Mouse (Mus musculus) ovary, postnatal 14 days (tissue): Measurements from ENCODE around the gene Gnptab.
"Not testable (repeated sequence)": the region's sequence is repeated elsewhere in the genome, so short reads cannot be mapped to it uniquely, and the experiment has no call there.

Source experiments
- DNase-seq: peaks from one replicate; pipeline ENCODE4 v3.0.0; 2022; ENCODE audit warnings: low spot score

Gnptab gene

DNA sequence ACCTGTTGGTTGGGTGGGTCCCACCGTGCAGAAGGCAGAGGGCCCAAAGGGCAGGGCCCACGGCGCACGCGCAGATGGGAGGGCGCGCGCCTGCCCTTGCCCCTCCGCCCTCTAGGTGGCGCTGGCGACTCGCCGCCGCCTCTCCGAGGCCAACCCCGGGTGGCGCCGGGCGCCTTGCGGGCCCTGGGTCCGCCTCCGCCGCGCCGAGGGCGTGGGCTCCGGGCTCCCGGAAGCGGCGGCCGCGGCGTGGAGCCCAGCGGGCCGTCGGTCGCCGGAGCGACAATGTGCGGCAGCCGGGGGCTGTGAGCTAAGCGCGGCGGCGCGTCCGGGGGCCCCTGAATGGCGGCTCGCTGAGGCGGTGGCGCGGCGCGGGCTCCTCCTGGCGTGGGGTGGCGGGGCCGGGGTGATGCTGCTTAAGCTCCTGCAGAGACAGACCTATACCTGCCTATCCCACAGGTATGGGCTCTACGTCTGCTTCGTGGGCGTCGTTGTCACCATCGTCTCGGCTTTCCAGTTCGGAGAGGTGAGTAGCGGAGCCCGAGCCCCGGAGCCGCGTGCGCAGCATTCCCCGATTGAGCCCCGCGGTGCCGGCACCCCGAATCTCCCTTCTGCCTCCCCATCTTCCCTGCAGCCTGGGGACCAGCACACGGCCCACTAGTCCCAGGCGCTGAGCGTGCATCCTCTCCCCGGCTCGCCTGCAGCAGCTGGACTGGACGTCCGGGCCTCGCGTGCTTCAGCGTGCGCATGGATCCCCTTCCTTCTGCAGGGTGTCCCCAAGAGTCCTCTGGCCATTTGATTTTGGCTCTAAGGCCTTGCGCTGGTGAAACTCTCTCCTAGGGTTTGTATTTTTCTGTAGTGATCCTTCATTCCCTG, at the start of gene Gnptab, which contains the start of gene Dram1:
Gene Gnptab, plus strand, starts transcription at position 120 of the 873 bp plus-strand sequence.
Gene Dram1, minus strand, starts transcription at position 68 of the 873 bp plus-strand sequence.
- DNase-seq = peak; percentile 94

DNA sequence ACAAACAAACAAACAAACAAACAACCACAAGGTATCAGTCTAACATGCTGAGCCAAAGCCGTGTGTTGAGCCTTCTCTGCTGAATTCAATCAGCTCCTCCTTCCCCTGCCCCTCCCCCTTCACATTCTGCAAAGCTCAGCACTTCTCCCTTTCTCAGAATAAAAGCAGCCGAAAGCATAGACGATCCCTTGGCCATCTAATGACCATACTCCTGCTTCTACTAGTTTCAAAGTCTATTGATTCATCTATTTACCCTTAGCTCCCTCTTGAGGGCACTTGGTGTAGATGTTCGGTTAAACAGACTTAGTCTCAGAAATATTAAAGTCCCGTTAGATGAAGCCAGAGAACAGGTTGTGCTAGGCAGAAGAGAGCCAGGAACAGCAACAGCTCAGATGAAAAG, 48.2 kb upstream of the Gnptab start:
- DNase-seq = no peak

DNA sequence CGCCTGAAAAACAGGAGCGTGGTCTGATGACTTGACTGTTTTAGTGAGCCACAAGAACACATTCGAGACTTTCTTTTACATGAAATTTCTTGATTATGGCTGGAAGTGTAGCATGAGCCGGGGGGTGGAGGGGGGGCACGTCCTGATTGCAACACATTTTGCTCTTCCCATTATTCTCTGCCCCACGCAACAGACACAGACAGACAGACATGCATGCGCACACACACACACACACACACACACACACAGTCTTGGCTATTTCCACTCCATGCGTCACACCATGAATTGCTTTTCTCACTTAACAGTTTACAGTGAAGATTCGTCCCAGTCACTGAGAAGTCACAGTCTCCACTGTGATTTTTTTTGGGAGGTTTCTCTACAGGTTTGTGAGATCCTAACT, 38.3 kb upstream of the Gnptab start:
- DNase-seq = no peak

DNA sequence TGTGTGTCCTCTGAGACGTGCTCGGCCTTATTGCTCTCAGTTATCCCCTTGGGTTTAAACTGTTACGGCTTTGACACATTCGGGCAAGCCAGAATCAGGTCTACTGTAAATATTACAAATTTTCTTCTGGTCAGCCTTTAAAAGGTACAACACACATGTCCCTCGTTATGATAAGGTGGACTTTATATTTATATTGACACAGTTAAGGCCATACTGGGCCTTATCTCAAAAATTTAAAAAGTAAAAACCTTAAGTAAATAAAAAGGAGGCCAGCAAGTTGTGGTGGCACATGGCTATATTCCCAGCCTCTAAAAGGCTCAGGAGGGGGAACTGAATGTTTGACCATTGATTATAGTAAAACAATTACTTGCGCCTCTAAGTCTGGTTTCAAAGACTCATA, 37.6 kb upstream of the Gnptab start:
- no peak for DNase-seq

DNA sequence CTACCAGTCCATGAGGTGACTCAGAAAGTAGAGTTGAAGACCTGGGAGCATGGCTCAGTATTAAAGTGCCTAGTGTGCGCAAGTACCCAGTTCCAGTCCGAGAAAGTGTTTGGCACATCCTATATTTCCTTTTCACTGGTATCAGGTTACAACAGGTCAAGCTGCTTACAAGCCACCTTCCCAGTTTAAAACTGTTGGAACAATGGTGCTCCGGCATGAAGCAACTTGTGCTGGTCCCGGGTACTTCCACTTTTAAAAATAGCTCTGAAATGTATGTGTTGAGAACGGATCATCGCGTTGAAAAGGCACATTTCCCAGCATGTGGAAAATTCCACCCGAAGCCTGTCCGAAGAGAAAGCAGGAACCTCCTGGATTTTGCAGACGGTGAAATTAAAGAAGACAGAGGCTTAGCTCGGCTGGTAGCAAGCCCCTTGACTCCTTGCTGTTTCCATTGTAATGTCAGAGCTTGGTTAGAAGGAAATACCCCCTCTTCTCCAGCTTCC, 33.0 kb upstream of the Gnptab start:
- DNase-seq = no peak

DNA sequence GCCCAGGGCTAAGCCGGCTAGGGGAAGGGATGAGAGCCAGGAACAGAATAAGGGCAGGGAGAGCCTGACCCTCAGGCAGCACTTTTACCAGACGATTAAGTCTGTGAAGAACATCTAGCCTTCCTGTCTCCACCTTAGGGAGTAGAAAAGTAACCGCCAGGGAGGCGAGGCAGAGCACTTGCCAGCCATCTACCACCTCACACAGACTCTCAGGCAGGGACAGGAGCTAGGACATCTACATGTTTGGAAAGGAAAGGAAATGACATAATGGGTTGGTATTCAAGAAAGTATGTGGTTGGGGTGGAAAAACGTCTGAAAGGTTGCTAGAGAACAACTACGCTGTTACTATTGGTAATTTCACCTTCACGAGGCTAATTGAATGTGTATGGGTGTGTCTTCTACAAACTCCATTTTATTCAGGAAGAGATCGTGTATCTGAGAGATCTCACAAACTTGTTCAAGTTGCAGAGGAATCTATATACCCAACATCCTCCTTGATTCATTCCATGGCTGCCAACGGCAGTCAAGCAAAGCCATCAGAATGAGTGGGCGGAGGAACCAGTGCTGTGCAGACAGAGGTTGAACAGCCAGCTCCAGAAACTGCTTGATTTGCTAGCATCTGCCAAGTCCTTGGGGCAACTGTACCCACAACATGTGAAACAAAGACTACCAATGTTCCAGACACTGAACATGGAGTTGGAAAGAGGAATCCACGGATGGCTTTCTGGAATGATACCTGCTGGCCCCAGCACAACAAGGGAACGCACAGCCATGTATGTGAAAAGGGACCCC, 32.3 kb upstream of the Gnptab start:
- DNase-seq = no peak

DNA sequence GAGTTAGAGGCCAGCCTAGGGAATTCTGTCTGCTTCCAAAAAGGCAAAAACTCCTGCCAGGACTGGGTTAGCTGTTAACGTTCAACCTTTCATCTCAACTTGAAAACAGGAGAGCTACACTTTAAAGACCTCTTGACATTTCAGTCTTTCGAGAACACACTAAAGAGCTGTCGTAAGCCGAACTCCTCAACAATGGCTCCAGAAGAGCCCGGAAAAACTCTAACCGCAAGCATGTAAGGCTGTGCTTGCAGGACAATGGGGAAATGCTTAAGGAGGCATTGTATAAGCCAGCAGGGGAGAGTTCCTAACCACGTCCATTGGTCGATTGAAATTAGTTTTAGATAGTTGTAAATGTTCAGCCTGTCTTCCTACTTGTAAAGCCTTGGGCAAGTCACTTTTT, 29.1 kb upstream of the Gnptab start:
- DNase-seq = no peak

DNA sequence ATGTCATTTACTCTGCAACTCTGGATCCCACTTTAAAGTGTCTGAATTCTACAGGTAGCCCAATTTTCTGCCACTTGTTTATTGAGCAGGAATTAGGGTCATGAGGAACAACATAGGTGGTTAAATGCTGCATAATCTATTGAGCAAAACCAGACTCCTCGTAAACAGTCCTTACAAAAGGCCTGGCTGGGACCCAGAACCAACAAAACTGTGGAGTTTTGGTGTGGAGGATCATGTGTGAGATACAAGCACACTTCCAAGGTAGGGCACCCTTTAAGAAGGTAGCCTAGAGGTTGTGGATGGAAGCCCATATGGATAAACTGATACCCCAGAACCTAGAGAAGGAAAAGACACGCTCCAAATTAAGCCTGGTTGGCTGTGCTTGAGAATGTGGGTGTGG, 28.2 kb upstream of the Gnptab start:
- DNase-seq = no peak

DNA sequence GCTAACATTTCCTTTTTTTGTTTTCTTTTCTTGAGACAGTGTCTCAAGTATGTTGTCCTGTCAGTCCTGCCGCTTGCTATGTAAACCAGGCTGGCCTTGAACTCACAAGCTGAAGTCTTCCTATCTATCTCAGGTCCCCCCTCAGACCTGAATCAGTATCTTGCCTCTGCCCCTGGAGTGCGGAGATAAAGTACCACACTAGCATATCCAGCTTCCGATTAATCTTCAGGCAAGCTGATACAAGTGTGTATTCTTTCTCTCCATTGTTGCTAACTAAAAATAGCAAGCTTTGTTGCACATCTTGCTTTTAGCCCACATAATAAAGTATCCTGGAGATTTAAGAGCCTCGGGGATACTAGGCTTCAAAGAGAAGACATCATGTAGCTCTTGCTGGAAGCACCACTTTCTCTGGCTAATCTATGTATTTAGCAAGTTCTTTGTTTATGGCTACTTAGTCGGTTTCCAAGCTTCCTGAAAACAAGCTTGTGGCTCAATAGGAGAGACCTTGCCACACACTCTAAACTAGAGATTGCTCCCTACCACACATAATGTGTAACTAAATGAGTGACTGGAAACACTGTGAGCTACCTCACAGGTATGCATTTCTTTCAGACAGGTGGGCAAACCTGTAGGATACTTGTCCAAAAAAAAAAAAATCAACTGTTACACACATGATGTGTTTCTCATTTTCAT, 27.4 kb upstream of the Gnptab start:
- no peak for DNase-seq

DNA sequence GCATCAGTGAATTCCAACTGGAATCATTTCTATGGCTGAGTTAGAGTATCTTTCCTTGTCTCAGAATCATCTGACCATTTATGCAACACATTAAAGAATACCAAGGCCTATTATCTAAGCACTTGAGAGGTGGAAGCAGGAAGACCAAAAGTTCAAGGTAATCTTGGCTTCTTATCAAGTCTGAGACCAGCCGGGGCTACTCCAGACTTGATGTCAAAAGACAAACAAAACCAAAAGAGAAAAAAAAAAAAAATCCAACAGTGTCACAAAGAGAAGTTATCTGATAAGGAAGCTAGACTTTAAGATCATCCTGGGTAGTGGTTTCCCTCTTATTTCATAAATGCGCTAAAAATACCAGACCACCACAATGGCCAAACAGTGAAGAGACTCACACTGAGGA, 26.4 kb upstream of the Gnptab start:
- DNase-seq = no peak

DNA sequence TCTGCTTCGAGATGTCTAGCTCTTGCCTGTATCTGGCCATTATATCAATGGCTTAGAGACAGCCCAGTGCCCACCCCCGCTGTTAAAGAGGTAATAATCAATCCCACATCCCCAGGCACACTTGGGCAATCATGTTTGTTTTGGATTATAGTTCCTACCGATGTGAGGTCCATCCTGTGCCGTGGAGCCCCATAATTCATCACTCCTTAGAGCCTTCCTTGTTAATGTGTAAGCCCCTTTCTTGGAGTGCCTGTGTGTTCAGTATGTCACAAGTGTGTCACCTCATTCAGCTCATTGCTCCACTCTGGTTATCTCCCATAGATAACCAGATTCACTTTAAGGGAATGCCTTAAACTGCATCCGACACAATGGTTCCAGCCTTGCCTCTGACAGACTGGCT, 24.3 kb upstream of the Gnptab start:
- no peak for DNase-seq

DNA sequence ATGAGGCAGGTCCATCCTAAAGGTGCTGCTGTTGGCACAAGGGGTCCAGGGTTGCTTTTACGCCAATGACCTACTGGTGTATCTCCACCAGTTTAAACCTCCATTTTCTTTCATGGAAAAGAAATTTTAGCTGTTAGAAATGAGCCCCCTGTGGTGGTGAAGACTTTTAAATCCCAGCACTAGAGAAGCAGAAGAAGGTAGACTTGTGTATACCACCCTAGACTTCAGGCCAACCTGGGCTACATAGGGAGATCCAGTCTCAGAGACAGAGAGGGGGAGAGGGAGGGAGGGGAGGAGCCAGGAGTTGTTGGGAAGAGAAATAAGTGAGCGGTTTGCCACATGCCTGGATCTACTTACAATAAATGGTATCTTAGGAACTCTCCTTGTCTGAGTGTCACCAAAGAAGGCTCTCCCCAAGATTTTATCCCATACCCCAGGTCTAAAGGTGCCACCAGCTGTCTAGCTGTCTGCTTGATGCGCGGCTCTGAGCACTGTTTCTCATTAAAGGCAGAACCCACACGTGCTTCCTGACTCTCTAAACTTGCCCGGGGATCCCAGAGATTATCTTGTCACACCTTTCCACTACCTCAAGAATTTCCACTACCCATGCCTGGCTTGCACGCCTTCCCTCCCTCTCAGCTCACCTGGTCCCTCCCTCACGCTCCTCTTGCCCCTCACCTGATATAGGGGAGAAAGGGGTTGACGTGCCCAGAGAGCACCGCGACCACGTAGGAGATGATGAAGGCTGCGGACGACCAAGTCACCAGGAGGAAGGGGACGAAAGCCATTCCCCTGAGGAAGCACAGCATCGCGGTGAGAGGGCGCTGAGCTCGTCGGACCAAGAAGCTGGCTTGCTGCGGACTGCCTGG, 22.6 kb upstream of the Gnptab start:
- no peak for DNase-seq

DNA sequence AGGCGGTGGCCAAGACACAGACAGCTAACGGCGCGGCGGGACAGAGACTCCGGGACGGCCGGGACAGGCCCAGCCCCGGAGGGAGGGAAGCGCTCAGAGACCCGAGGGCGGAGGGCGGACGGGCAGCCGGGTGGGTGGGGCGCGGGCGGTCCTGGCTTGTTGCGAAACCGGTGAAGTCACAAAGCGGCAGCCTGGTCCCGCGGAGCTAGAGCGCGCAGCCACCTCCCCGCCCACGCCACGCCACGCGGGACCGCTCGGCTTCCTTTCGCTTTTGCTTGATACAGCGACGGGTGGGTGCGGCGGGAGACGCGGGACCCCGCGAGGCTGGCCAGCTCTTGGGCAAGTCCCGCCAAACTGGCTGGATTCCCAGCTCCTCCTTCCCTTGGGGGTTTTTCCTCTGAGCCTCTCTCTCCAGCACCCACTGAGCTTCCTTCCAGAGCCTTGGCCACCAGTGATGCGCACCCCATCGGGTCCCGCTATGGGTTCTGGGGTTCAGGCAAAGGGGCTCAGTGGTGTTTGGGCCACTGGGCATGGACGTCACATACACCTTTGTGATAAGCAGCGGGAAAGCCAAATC, 21.9 kb upstream of the Gnptab start:
- peak; percentile 55 for DNase-seq

DNA sequence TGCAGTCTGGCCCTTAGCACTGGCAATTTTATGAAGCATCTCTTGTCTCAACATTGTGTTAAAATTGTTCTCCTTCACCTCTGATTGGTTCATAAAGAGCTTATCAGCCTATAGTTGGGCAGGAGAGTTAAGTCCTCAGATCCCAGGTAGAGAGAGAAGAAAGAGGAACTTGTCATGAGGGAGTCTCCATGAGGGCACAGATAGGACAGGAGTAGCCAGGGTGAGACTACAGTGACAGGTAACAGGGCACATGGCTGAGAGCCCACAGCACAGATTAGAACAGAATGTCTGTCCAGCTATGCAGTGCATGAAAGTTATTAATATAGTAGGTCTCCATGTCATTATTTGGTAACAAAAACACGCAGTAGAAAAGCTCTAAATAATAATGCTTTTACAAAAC, 16.7 kb upstream of the Gnptab start:
- DNase-seq = no peak

DNA sequence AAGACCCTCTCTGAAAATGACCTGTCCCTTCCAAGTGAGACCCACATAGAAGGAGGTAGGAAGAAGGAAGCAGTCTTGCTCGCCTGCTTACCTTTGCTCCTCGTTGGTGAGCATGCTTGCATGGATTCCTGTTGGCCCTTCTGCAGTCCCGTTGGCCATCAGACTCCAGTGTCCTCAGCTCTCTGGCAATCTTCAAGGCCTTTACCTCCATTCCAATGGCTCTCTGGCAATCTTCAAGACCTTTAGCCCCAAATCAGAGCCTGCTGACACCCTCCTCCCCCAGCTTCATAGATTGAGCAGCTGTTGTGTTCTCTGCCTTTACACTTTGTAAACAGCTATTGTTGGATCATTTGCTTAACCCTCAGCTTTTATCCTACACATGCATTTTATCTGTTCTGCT, 14.7 kb upstream of the Gnptab start:
- DNase-seq = no peak

DNA sequence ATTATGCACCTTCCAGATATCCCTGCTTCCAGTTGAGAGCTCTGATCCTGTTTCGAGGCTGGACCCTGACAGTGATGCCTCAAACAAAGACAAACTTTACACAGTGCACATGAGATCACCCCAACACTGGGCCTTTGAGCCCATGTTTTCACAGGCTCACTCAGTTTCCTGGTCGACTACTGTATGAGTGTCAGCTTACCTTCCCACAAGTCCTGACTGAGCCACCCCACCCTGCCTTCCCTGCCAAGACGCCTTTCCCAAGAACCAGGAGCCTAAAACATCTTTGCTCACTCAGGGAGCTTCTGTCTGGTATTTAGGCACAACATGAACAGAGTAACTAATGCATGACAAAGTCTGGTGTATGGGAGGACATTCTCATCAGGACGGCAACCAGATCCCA, 9.7 kb upstream of the Gnptab start:
- no peak for DNase-seq

DNA sequence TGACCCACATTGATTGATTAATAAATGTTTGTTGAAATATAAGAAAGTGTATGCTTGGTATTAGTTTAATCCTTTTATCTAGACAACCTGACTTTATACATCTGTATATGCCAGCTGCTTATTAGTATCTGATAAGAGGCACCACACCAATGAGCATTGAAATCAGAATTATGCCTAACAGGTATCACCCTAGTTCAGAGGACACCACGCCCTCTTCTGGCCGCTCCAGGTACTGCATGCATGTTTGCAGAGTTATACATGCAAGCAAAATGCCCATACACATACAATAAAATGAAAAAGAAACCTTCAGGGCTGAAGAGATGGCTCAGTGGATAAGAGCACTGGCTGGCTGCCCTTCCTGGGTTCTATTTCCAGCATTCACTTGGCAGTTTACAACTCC, 7.1 kb upstream of the Gnptab start:
- DNase-seq = no peak

DNA sequence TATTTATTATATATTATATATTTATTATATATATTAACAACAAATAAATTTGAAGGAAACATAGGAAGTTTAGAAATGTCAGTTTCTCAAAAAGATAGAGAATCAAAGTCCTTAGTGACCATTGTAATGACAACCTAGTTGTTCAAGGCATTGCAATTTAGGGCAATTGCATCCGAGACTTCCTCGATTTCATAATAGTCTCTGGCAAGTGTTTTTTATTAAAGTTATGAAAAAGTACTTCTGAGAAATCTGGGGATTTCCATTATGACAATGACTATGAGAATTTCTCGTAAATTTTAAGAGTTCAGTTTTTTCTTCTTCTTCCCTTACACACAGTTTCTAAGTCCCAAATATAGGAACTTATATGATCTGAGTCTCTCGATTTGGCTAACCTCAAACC, 6.5 kb upstream of the Gnptab start:
- DNase-seq = no peak

DNA sequence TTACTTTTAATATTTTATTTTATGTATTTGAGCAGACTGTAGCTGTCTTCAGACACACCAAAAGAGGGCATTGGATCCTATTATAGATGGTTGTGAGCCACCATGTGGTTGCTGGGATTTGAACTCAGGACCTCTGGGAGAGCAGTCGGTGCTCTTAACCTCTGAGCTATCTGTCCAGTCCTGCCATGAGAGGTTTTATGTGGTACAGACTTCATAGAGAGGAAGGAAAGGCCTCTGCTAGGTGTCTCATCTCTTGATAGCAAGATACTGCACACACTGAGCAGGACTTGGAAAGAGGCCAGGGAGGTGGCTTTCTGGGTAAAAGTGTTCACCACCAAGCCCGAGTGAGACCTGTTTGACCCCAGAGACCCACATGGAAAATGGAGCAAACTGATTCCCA, 6.0 kb upstream of the Gnptab start:
- not testable (repeated sequence) for DNase-seq

DNA sequence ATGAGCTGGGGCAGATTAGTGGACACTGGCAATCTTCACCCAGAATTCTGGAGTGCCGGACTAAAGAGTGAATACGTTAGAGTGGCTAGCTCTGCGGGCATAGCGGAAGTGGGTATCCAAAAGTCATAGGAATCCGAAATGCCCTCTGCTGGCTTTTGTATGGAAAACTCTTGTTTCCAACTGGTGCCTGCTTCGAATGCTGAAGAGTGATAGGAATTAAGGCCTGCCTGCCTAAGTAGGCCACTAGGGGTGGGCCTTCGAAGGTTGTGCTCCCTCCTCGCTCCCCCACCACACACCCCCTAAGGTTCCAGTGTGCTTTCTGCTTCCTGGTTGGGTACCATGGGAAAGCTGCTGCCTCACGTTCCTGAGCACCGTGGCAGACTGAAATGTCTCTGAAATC, 3.9 kb upstream of the Gnptab start:
- no peak for DNase-seq

DNA sequence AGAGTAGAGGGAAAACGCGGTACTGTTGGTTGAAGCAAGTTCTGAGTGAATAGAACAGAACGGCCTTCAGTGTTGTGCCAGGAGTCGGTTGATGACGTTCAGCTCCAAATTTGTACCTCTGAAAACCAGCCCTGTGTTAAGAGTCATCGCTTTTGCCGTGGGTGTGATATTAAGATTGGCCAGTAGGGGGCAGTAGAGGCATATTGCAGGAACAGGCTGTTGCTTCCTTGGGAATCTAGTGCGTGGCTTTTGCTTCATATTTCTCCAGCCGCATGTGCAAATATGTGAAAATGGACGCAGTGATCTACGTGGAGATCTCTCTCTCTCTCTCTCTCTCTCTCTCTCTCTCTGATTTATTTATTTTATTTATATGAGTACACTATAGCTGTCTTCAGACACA, 2.2 kb upstream of the Gnptab start:
- DNase-seq = peak; percentile 91
